Mouse (Mus musculus) ES-Bruce4 (cell line): Measurements from ENCODE around the gene Endog. TPM values are rescaled to one million over a fixed set of nuclear protein-coding genes. Genes with fewer than 3 reads are reported as not detected.
A peak's percentile ranks its signal among the peaks of the same experiment; 100 is the strongest.

Experiments used
- H3K27ac ChIP-seq: 2 replicates; pipeline ENCODE4 v1.5.1; 2012; ENCODE audit warnings: low read length, inconsistent platforms; ENCODE audit not compliant: insufficient read depth
- H3K27me3 ChIP-seq: 2 replicates; pipeline ENCODE4 v1.6.1; 2012; ENCODE audit warnings: mild to moderate bottlenecking, low read length, inconsistent platforms; ENCODE audit not compliant: control insufficient read depth, poor library complexity, insufficient read depth, severe bottlenecking
- H3K36me3 ChIP-seq: 2 replicates; pipeline ENCODE4 v1.6.1; 2012; ENCODE audit warnings: inconsistent platforms, mild to moderate bottlenecking, low read length, moderate library complexity; ENCODE audit not compliant: control insufficient read depth, poor library complexity, insufficient read depth, severe bottlenecking
- H3K4me1 ChIP-seq: one replicate; pipeline ENCODE4 v1.8.1; 2011; ENCODE audit warnings: low read length; ENCODE audit not compliant: control insufficient read depth, insufficient read depth
- H3K4me3 ChIP-seq: 2 replicates; pipeline ENCODE4 v1.5.1; 2011; ENCODE audit warnings: low read depth, mild to moderate bottlenecking, low read length
- H3K9ac ChIP-seq: 2 replicates; pipeline ENCODE4 v1.6.1; 2012; ENCODE audit warnings: low read depth, mild to moderate bottlenecking, inconsistent platforms; ENCODE audit not compliant: poor library complexity, severe bottlenecking
- H3K9me3 ChIP-seq: replicated peaks from 2 replicates; pipeline ENCODE4 v1.6.1; 2012; ENCODE audit warnings: mild to moderate bottlenecking, low read length, inconsistent platforms; ENCODE audit not compliant: control insufficient read depth, poor library complexity, insufficient read depth, severe bottlenecking
- CTCF ChIP-seq: IDR thresholded peaks from one replicate; pipeline ENCODE4 v1.8.1; 2011; ENCODE audit warnings: low read depth, low read length
- EP300 ChIP-seq: IDR thresholded peaks from 2 replicates; pipeline ENCODE4 v1.6.1; 2011; ENCODE audit warnings: low read depth, low read length; ENCODE audit not compliant: insufficient read depth
- POLR2A ChIP-seq: IDR thresholded peaks from one replicate; pipeline ENCODE4 v1.8.1; 2011; ENCODE audit warnings: low read length; ENCODE audit not compliant: insufficient read depth
- polyA plus RNA-seq: library from polyadenylated mRNA; stranded (reverse); fragments of >200 nt; gene quantifications from 2 replicates; pipeline ENCODE4 v1.2.4, GENCODE M21; 2011; ENCODE audit warnings: low read depth; ENCODE audit not compliant: missing spikeins, insufficient read depth, insufficient read length

Endog gene
- polyA plus RNA-seq = 6.5 and 8.0 TPM in 2 replicates

GRCm38 (mm10) chr2:30171371-30171996 lies at the start of gene Endog:
Gene Endog, plus strand, starts transcription at chr2:30171493.
- TF ChIP-seq POLR2A = peak; percentile 94
- TF ChIP-seq CTCF = no peak
- Histone ChIP-seq H3K4me3 (peak within 1 kb of the TSS; percentile 75), H3K4me1 (no peaks in the 10 kb centered on the region), H3K27ac (no peak within 1 kb of the TSS), H3K27me3 (no peaks in the 10 kb centered on the region), H3K9me3 (peaks cover 7% of the 10 kb centered on the region), H3K9ac (peak within 1 kb of the TSS; percentile 69), H3K36me3 (peaks cover 29% of the 10 kb centered on the region)

GRCm38 (mm10) chr2:30122766-30123165 lies 48.5 kb upstream of the Endog start:
- no peaks in the 10 kb centered on the region for H3K36me3 ChIP-seq
- no peak overlapping the region for H3K9ac ChIP-seq
- no peak overlapping the region for H3K4me3 ChIP-seq
- no peaks in the 10 kb centered on the region for H3K27me3 ChIP-seq
- no peak for TF ChIP-seq POLR2A
- TF ChIP-seq EP300 = no peak
- no peak for TF ChIP-seq CTCF
- no peak overlapping the region for H3K27ac ChIP-seq
- no peaks in the 10 kb centered on the region for H3K9me3 ChIP-seq
- peaks cover 6% of the 10 kb centered on the region for H3K4me1 ChIP-seq

- TF ChIP-seq EP300 (no peak), CTCF (no peak), POLR2A (no peak)
- peak overlapping the region; percentile 94 for H3K4me3 ChIP-seq
- H3K27ac ChIP-seq = peak overlapping the region; percentile 84
- H3K9ac ChIP-seq = peak overlapping the region; percentile 72
- no peaks in the 10 kb centered on the region for H3K36me3 ChIP-seq
- H3K9me3 ChIP-seq = no peaks in the 10 kb centered on the region
- peaks cover 4% of the 10 kb centered on the region for H3K4me1 ChIP-seq
- no peaks in the 10 kb centered on the region for H3K27me3 ChIP-seq
Measured at GRCm38 (mm10) chr2:30123729-30124471, 47.4 kb upstream of the Endog start.

- Histone ChIP-seq H3K4me3 (peak within 1 kb of the TSS; percentile 94), H3K27me3 (no peaks in the 10 kb centered on the region), H3K36me3 (no peaks in the 10 kb centered on the region), H3K9me3 (no peaks in the 10 kb centered on the region), H3K27ac (peak within 1 kb of the TSS; percentile 84), H3K9ac (peak within 1 kb of the TSS; percentile 72), H3K4me1 (peaks cover 2% of the 10 kb centered on the region)
- TF ChIP-seq POLR2A (peak; percentile 26), CTCF (no peak), EP300 (peak; percentile 85; the same call in 1 of the 2 replicates)
Measured at GRCm38 (mm10) chr2:30124472-30125274, 46.6 kb upstream of the Endog start, which contains the start of gene Zer1. Gene Zer1, minus strand, starts transcription at chr2:30124585.

- Histone ChIP-seq H3K4me3 (no peak overlapping the region), H3K27ac (0 out of 2 replicates have a peak overlapping the region, but pooled peaks have one; percentile 55), H3K9me3 (no peaks in the 10 kb centered on the region), H3K9ac (no peak overlapping the region), H3K27me3 (no peaks in the 10 kb centered on the region), H3K4me1 (no peaks in the 10 kb centered on the region), H3K36me3 (no peaks in the 10 kb centered on the region)
- TF ChIP-seq POLR2A = no peak
- TF ChIP-seq CTCF = no peak
- no peak for TF ChIP-seq EP300
Measured at GRCm38 (mm10) chr2:30128789-30129188, 42.5 kb upstream of the Endog start.
